Mouse (Mus musculus): ENCODE measurements around the gene 5530400C23Rik.
"Not testable (repeated sequence)": the region's sequence is repeated elsewhere in the genome, so short reads cannot be mapped to it uniquely, and the experiment has no call there.

Gene 5530400C23Rik

DNA sequence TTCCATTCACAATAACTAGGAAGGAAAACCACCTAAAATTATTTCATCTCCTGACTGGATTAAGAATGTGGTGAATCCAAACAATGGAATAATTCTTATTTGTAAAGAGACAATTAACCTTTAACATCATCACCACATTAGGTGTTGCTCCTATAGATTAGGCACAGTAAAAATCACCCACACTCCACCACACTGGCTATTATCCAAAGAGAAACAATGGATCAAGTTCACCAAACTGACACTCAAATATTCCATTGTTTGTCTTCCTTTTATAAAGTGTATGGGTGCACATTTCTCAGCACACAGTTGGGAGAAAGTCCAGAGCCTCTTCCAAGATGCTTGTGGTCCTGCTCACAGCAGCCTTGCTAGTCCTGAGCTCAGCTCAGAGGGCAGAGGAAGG is at the start of gene 5530400C23Rik:
Gene 5530400C23Rik (plus strand): TSS at position 301 of the 400 bp plus-strand sequence.
- not testable (repeated sequence) for ATAC-seq (ENCODE audit: low TSS enrichment)

DNA sequence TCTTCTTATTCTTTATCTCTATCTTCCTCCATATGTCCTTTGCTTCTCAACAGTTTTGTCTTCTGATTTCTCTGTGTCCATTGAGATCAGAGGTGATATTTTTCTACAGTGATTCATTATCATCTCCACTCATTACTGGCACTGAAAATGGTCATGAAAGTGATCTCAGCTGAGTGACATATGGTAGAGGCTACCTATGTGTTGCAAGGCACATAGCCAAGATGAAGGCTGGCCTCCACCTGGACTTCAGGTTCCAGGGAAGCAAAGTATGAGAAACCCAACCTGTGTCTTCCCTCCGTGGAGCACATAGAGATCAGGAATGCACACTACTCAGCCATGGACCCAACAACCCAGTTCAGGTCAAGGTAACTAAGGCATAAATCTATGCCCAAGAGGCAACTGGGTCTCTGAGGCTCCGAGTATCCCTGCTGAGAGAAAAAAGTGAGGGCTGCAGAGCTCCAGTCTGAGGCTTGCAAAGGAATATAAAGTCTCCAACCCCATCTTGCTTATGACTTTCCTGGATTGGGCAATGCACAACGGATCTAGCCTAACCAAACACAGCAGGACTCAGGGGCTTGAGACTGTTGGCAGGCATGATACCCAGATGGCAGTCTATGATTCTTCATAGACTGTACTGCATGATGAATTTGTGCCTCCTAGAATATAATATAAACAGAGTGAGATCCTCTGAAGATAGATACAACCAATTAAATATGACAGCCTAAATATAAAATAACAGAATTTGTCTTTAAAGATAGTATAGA is 14.1 kb downstream of the 5530400C23Rik start:
- ATAC-seq (ENCODE audit: low TSS enrichment) = no peak

- ATAC-seq (ENCODE audit: low TSS enrichment) = not testable (repeated sequence)
Measured at GRCm38 (mm10) chr6:133313896-133314295, 21.9 kb downstream of the 5530400C23Rik start.

DNA sequence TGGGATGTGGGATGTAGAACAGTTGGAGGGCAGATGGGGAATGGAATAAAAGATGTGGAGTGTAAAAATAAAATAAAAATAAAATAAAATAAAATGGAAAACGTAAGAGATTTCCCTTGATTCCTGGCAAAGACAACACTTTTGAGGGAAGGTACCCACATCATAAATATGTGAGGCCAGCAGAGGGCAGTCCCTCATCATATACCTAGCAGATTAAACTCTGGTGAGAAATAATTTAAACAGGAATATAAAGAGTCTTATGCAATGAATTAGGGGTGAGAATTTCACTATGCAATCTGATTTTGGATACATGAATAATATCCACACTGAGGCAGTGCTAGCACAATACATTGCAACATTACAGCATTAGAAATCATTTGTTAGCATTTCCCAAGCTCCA is 46.5 kb downstream of the 5530400C23Rik start:
- ATAC-seq (ENCODE audit: low TSS enrichment) = no peak

- ATAC-seq (ENCODE audit: low TSS enrichment) = not testable (repeated sequence)
Measured at GRCm38 (mm10) chr6:133341731-133342130, 49.7 kb downstream of the 5530400C23Rik start.
